In genomic region chr9:84253022-84253991, GRCm38 (mm10) we compare ENCODE assay signal across 9 mouse cellular contexts.
DNase-seq lines count a peak whose midpoint lies in the region; ATAC-seq lines count a peak whose summit lies in the region.
"Had no signal": no experiment of that assay in that cellular context is flagged by ENCODE, and none has a peak within 500 bp of the region (broad histone marks: within the 10 kb centered on the region; RNA-seq: fewer than 3 reads in every experiment).

No protein-coding gene starts in this region.

- 18% methylated on average over 7 of the region's 7 CpGs for WGBS in embryonic facial prominence, embryonic 15.5 days
- WGBS in intestine, embryonic 15.5 days = 20% methylated on average over 7 of the region's 7 CpGs
- 18% methylated on average over 7 of the region's 7 CpGs for WGBS in midbrain, embryonic 15.5 days

- intact Hi-C loops in left cerebral cortex, postnatal 25 days (cut with DNase I) = loop anchor here (5.0 kb wide), 1 partner anchor 1074 kb away; the partner anchor contains the start of gene Tent5a

- no peak overlapping the region for H3K27ac ChIP-seq in embryonic facial prominence, embryonic 15.5 days (replicated peaks)
- H3K27ac ChIP-seq in intestine, embryonic 15.5 days = no peak overlapping the region
- H3K27ac ChIP-seq in midbrain, embryonic 15.5 days = 0 out of 2 replicates have a peak overlapping the region, but pooled peaks have one; percentile 23

- no peak overlapping the region for H3K4me2 ChIP-seq in embryonic facial prominence, embryonic 15.5 days (replicated peaks)
- no peak overlapping the region for H3K4me2 ChIP-seq in intestine, embryonic 15.5 days (replicated peaks)
- no peak overlapping the region for H3K4me2 ChIP-seq in midbrain, embryonic 15.5 days

- H3K4me1 ChIP-seq in embryonic facial prominence, embryonic 15.5 days = peaks cover 1% of the 10 kb centered on the region; the same call in 1 of the 2 replicates
- no peaks in the 10 kb centered on the region for H3K4me1 ChIP-seq in intestine, embryonic 15.5 days (replicated peaks)
- peaks cover 9% of the 10 kb centered on the region for H3K4me1 ChIP-seq in midbrain, embryonic 15.5 days

- no peak overlapping the region for H3K9ac ChIP-seq in embryonic facial prominence, embryonic 15.5 days
- no peak overlapping the region for H3K9ac ChIP-seq in intestine, embryonic 15.5 days
- no peak overlapping the region for H3K9ac ChIP-seq in midbrain, embryonic 15.5 days

- H3K27me3 ChIP-seq in embryonic facial prominence, embryonic 15.5 days = no peaks in the 10 kb centered on the region
- H3K27me3 ChIP-seq in intestine, embryonic 15.5 days (replicated peaks) = no peaks in the 10 kb centered on the region
- H3K27me3 ChIP-seq in midbrain, embryonic 15.5 days (replicated peaks) = no peaks in the 10 kb centered on the region

- peak; percentile 2 for DNase-seq in ovary, adult 18-20 months (ENCODE audit: low spot score)
- DNase-seq in ovary, postnatal 10 days (ENCODE audit: low spot score) = no peak
- peak; percentile 55 to 63 for DNase-seq in adrenal gland, postnatal 36 days
- DNase-seq in left cerebral cortex, postnatal 25 days (ENCODE audit: low spot score in 2 of 2) = peak; percentile 19 to 30
- peak; percentile 61 for DNase-seq in testis, postnatal 10 days (ENCODE audit: low spot score)

- H3K9me3 ChIP-seq in embryonic facial prominence, embryonic 15.5 days (replicated peaks) = no peaks in the 10 kb centered on the region
- no peaks in the 10 kb centered on the region for H3K9me3 ChIP-seq in intestine, embryonic 15.5 days
- no peaks in the 10 kb centered on the region for H3K9me3 ChIP-seq in midbrain, embryonic 15.5 days

- no peaks in the 10 kb centered on the region for H3K36me3 ChIP-seq in embryonic facial prominence, embryonic 15.5 days
- H3K36me3 ChIP-seq in intestine, embryonic 15.5 days = no peaks in the 10 kb centered on the region
- no peaks in the 10 kb centered on the region for H3K36me3 ChIP-seq in midbrain, embryonic 15.5 days (replicated peaks)

- no peak overlapping the region for H3K4me3 ChIP-seq in embryonic facial prominence, embryonic 15.5 days (replicated peaks)
- no peak overlapping the region for H3K4me3 ChIP-seq in intestine, embryonic 15.5 days (replicated peaks)
- H3K4me3 ChIP-seq in midbrain, embryonic 15.5 days = no peak overlapping the region
- H3K4me3 ChIP-seq: myocyte had no signal

- 0 out of 2 replicates have a peak, but pooled peaks have one; percentile 63 for ATAC-seq in embryonic facial prominence, embryonic 15.5 days (ENCODE audit: insufficient number of reproducible peaks, low FRiP score, low TSS enrichment, low read depth)
- peak; percentile 61; the same call in 1 of the 2 replicates for ATAC-seq in intestine, embryonic 15.5 days
- ATAC-seq in midbrain, embryonic 15.5 days (replicated peaks) = peak; percentile 93
